Mouse (Mus musculus): Measurements from ENCODE around the gene Plcb4.

GRCm38 (mm10) chr2:135898025-135898424 is 239.2 kb downstream of the Plcb4 start:
- TF ChIP-seq POLR2A (IDR thresholded peaks at IDR 0.05; ENCODE audit: extremely low read depth, insufficient read depth, low read length) (no peak), CTCF (IDR thresholded peaks at IDR 0.05; ENCODE audit: extremely low read depth, insufficient read depth, low read length) (no peak)
